Mouse (Mus musculus) spleen, postnatal 36 days (tissue): ENCODE results near the gene Cfd.
"Not testable (repeated sequence)": the region's sequence is repeated elsewhere in the genome, so short reads cannot be mapped to it uniquely, and the experiment has no call there.

Source experiments
- DNase-seq, 2 experiments: peaks; one replicate each; pipeline ENCODE4 v3.0.0; 2022; ENCODE audit warnings: low spot score in 2 of 2, mixed read lengths in 1 of 2

Gene Cfd

GRCm38 (mm10) chr10:79861230-79862048 is 29.2 kb upstream of the Cfd start:
- DNase-seq = no peak

- no peak for DNase-seq
Observed at GRCm38 (mm10) chr10:79862049-79862788, 28.4 kb upstream of the Cfd start.

DNA sequence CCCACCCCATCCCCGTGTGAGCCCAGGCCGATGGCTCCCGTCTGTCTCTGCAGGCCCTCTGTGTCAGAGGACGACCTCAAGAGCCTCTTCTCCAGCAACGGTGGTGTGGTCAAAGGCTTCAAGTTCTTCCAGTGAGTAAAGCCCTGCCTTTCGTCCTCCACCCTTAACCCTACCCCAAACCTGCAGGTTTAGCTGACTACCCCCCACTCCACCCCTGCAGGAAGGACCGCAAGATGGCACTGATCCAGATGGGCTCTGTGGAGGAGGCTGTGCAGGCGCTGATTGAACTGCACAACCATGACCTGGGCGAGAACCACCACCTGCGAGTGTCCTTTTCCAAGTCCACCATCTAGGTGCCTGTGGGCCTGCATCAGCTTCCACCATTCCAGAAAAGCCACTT is 27.7 kb upstream of the Cfd start:
- DNase-seq = no peak

- no peak for DNase-seq
Observed at GRCm38 (mm10) chr10:79864351-79865188, 26.1 kb upstream of the Cfd start.

DNA sequence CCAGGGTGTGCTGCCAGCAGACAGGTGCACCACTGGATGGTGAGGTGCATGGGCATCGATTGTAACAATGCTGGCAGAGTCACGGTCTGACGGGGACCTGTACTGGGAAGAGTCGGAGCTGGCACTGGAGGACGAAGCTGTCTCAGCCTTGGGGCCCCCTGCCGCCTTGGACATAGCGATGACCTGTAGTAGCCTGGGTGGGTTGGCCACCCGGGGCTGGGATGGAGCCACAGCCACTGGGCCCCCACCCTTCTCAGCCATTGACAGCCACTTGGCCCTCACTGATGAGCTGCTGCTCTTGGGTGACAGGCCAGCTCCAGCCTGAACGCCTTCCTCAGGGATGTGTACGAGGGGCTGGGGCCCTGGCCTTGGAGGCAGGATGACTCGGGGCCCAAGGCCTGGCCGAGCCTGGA is 25.5 kb upstream of the Cfd start:
- no peak for DNase-seq

DNA sequence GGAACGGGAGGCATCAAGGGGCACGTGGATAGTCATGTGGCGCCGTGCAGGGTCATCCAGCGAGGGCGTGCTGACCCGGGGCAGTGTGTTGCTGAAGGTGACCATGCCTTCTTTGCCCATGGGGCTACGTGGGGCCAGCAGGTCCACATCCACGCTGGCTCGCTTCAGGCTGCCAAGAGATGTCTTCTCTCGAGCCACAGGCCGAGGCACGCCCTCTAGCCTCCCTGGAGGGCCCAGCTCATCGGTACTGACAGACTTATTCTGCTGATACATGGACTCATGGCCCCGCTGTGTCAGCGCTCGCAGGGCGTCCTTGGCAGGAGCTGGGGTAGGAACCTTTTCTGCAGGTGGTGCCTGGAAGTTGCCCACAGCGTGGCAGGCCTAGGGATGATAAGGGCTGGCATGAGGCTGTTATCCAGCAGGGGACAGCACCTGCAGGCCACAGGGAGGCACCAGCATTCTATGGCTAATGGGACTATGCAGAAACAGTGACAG is 24.8 kb upstream of the Cfd start:
- no peak for DNase-seq

GRCm38 (mm10) chr10:79866601-79867000 is 24.1 kb upstream of the Cfd start:
- no peak for DNase-seq

GRCm38 (mm10) chr10:79871845-79872244 is 18.8 kb upstream of the Cfd start:
- no peak for DNase-seq

- DNase-seq = no peak
Observed at GRCm38 (mm10) chr10:79872862-79873261, 17.8 kb upstream of the Cfd start.

DNA sequence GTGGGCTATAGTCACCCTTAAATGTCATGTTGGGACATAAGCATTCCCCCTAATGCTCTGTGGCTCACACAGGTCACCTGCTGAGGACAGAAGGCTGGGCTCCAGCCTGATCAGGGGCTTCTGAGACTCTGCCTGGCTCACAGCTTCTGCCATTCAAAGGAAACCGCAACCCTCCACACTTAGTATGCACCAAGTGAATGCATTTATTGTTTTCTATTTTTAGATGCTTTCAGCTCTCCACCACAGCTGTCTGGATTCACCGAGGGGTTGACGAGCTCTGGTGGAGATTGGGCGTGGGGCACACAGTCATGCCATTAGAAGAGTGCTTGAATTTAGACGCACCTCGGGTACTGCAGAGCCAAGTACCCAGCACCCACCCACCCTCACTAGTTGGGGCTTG is 17.3 kb upstream of the Cfd start:
- no peak for DNase-seq

- no peak for DNase-seq
Observed at GRCm38 (mm10) chr10:79873715-79874289, 16.9 kb upstream of the Cfd start.

DNA sequence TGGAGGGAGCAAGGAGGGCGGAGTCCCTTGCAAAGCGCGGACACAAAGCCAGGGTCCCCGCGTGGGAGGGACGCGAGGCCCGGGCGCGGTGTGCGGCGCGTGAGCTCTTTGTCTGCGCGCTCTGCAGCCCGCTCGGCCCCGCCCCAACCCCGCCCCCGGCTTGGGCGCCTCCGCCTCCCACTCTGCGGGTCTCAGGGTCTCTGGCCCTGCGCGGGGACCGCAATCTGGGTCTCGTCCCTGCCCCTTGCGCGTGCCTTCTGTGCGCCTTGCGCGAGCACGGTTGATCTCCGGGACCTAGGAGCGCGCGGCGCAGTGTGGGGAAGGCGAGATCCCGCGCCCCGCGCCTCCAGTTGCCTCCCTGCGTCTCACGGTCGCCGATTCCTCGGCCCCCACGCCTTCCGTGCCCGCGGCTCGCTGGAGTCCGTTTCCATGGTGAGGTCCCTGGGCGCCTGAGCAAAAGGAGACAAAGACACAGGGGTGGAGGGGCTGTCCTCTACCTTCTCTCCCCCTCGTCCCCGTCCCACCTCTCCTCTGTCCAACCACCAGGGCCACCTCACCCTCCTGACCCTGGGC is 16.3 kb upstream of the Cfd start, which contains the start of the genes Prtn3 and Plppr3:
TSS of gene Prtn3 (plus strand) at position 187 of the 573 bp plus-strand sequence.
TSS of gene Plppr3 (minus strand) at position 345 of the 573 bp plus-strand sequence.
- no peak for DNase-seq

DNA sequence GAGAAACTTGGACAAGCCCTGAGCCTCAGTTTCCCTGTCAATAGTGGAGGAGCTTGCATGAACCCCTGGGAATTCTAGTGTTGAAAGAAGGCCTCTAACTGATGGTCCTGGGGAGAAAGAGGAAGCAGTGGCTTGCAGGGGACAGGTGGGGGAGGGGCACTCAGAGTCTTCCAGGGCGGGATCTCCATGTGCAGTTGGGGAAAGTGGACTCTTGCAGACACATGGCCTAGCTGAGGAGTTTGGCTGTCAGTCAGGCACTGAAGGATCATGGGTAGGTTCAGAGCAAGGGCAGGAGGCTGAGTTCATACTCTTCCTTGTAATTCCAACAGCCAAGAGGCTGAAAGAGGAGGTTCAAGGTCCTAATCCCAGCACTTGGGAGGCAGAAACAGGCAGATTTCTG is 13.5 kb upstream of the Cfd start:
- DNase-seq = no peak

DNA sequence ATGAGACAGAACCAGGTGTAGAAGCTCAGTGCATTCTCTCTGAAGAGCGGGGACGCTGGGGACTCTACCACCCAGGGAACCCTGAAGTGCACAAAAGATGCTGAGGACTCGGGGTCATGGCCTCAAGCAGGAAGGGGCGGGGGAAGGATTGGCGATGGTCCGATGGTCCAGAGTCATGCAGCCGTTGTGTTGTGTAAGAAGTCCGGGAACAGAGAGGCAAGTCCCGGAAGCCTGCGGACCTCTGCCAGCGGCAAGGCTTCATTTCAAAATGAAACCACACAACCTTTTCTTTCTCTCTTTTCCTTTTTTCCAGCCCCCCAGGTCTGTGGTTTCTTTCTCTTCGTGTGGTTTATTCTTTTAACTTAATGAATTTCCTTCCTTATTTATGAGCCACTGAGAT is 12.9 kb upstream of the Cfd start:
- DNase-seq = peak in 1 of 2 experiments; percentile 51

DNA sequence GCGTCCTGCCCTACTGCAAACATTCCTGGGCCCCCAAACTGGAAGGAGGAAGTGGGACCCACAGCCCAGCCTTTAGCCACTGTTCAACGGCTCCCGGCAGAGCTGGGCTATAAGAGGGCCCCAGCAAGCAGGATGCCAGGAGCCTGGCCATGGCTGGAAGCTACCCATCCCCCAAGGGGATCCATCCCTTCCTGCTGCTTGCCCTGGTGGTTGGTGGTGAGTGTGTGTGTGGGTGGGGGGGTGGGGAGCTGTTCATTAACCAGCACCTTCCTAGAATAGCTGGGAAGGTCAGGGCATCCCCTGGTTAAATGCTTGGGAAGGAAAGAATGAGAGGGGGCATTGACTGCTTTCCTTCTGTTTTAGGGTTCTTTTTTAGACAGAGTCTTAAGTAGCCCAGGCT is 11.1 kb upstream of the Cfd start:
- DNase-seq = no peak

DNA sequence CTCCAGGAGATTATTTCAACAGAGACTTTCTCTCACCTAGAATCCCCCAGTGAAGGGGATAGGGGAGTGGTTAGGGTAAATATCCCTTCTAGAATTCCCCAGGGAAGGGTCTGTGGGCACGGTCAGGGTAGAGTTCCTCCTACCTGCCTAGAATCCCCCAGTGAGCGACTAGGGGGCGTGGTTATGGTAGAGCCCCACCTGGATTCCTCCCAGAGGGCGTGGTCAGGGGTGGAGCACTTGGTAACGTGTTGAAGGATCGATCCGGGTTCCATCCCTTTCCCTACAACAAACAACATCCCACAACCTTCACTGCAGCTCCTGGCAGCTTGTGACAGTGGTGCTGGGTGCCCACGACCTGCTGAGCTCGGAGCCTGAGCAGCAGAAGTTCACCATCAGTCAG is 9.9 kb upstream of the Cfd start:
- peak; percentile 47 to 58 for DNase-seq

DNA sequence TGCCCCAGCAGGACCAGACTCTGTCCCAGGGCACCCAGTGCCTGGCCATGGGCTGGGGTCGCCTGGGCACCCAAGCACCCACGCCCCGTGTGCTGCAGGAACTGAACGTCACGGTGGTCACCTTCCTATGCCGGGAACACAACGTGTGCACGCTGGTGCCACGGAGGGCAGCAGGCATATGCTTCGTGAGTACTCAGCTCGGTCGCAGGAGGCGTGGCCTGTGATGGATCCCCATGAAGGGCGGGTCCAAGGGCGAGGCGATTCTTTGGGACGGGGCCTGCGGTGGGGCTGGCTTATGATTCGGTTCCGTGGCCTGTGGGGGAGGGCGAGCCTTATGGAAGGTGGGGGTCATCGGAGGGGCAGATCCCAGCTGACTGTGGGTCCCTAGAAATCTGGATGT is 8.7 kb upstream of the Cfd start:
- no peak for DNase-seq

GRCm38 (mm10) chr10:79883297-79884084 is 7.2 kb upstream of the Cfd start:
- peak; percentile 50 to 71 for DNase-seq

DNA sequence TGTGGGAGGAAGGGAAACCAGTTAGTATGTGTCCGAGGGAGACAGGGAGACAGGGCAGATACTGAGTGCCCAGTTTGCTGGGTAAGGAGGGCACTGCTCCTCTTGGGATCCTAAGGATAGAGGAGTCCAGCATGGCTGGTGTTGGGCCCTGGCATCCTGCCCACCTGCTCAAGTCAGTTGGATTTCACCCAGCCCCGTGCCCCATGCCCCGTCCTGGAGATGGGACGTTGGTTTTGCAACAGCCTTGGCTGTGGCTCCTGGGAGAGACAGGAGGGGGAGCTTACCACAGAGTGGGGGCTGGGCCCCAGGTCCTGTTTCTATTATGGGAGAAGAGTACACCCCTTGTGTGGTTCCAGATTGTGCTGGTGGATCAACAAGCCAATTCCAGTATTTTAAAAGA is 6.2 kb upstream of the Cfd start:
- no peak for DNase-seq

DNA sequence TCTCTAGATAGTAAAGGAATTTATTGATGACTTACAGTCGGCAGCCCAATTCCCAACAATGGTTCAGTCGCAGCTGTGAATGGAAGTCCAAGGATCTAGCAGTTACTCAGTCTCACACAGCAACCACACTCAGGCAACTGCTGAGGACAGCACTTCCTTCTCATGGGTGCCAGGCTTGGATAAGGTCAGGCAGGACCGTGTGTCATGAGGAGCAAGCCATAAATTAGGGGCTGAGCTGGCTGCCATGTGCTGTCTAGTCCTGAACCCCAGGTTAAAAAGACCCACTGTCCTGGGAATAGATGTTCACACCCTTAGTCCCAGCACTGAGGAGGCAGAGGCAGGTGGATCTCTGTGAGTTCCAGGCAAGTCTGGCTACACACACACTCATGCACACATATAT is 5.7 kb upstream of the Cfd start:
- not testable (repeated sequence) for DNase-seq
